Mouse (Mus musculus) small intestine, adult 2 months (tissue): Measurements from ENCODE around the gene Chsy1. TPM values are rescaled to one million over a fixed set of nuclear protein-coding genes. Genes with fewer than 3 reads are reported as not detected.
A peak's percentile ranks its signal among the peaks of the same experiment; 100 is the strongest.

Experiments used
- H3K27ac ChIP-seq: fragments of 200-500 bp; 2 replicates; pipeline ENCODE4 v1.5.1; 2012; ENCODE audit warnings: low read depth, low read length, control low read depth, inconsistent platforms; ENCODE audit not compliant: insufficient read depth
- H3K27me3 ChIP-seq: fragments of 200-500 bp; 2 replicates; pipeline ENCODE4 v1.6.1; 2012; ENCODE audit warnings: mild to moderate bottlenecking, moderate library complexity, low read length, inconsistent platforms; ENCODE audit not compliant: control insufficient read depth, insufficient read depth
- H3K36me3 ChIP-seq: fragments of 200-500 bp; 2 replicates; pipeline ENCODE4 v1.6.1; 2012; ENCODE audit warnings: mild to moderate bottlenecking, low read length, control low read depth, inconsistent platforms; ENCODE audit not compliant: control insufficient read depth, insufficient read depth
- H3K4me1 ChIP-seq: fragments of 200-500 bp; 2 replicates; pipeline ENCODE4 v1.6.1; 2012; ENCODE audit warnings: low read length, inconsistent platforms, mixed read lengths; ENCODE audit not compliant: control insufficient read depth, insufficient read depth, insufficient read length
- H3K4me3 ChIP-seq: fragments of 200-500 bp; 2 replicates; pipeline ENCODE4 v1.5.1; 2012; ENCODE audit warnings: low read depth, mild to moderate bottlenecking, control low read depth, inconsistent platforms, low read length, moderate library complexity
- CTCF ChIP-seq: fragments of 200-500 bp; IDR thresholded peaks from 2 replicates; pipeline ENCODE4 v1.5.1; 2012; ENCODE audit warnings: low read depth, mild to moderate bottlenecking, control low read depth, inconsistent platforms, low read length, moderate library complexity, mixed read lengths; ENCODE audit not compliant: insufficient replicate concordance, insufficient read length; ENCODE audit errors: extremely low read depth
- POLR2A ChIP-seq: fragments of 200-500 bp; IDR thresholded peaks from 2 replicates; pipeline ENCODE4 v1.6.1; 2012; ENCODE audit warnings: low read depth, mild to moderate bottlenecking, control low read depth, inconsistent platforms, low read length, moderate library complexity
- WGBS: fragments of 180-500 bp; shearing (Covaris S2); methylation state at CpG from one replicate; pipeline ENCODE4 v1.1.7; 2018; 5-methylcytosine and 5-hydroxymethylcytosine counted together
- polyA plus RNA-seq: library from polyadenylated mRNA; depleted of rRNA; stranded (reverse); fragments of >200 nt; gene quantifications from 2 replicates; pipeline ENCODE4 v1.2.3, GENCODE M21; 2012

Chsy1 gene
- polyA plus RNA-seq, 1 experiment, result 1.4 TPM

GRCm38 (mm10) chr7:66196609-66197445 is 87.5 kb downstream of the Chsy1 start:
- Histone ChIP-seq H3K4me1 (peaks cover 11% of the 10 kb centered on the region; the same call in 1 of the 2 replicates), H3K27me3 (no peaks in the 10 kb centered on the region), H3K27ac (peak overlapping the region; percentile 50; the same call in 1 of the 2 replicates), H3K4me3 (no peak overlapping the region), H3K36me3 (no peaks in the 10 kb centered on the region)
- no peak for TF ChIP-seq POLR2A
- TF ChIP-seq CTCF, result no peak
- WGBS, result 43% methylated on average over 11 of the region's 11 CpGs

DNA sequence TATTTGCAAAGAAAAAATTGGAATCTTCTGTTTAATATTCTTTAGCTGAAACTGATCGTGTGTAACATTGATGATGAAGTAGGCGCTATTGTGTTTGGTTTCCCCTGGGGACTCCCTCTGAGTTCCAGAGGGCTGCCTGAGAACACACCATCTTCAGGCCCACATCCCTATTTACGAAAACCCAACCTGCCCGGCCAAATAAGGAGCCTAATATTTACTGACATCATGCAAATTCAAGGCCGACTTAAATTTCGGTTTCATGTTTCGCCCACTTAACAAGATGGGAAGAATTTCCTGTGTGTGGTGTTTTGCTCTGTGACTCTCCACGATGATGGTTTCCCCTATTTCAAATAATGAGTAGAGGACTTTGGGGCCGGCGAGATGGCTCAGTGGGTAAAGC is 89.1 kb downstream of the Chsy1 start:
- Histone ChIP-seq H3K36me3 (no peaks in the 10 kb centered on the region), H3K4me3 (no peak overlapping the region), H3K4me1 (peaks cover 11% of the 10 kb centered on the region; the same call in 1 of the 2 replicates), H3K27ac (no peak overlapping the region), H3K27me3 (no peaks in the 10 kb centered on the region)
- 77% methylated on average over 10 of the region's 10 CpGs for WGBS
- no peak for TF ChIP-seq POLR2A
- no peak for TF ChIP-seq CTCF

GRCm38 (mm10) chr7:66199391-66199831 is 90.1 kb downstream of the Chsy1 start:
- TF ChIP-seq POLR2A, result no peak
- TF ChIP-seq CTCF, result no peak
- H3K27ac ChIP-seq, result no peak overlapping the region
- H3K4me1 ChIP-seq, result peaks cover 9% of the 10 kb centered on the region; the same call in 1 of the 2 replicates
- no peaks in the 10 kb centered on the region for H3K36me3 ChIP-seq
- 84% methylated on average over 5 of the region's 5 CpGs for WGBS
- H3K4me3 ChIP-seq, result no peak overlapping the region
- H3K27me3 ChIP-seq, result no peaks in the 10 kb centered on the region

DNA sequence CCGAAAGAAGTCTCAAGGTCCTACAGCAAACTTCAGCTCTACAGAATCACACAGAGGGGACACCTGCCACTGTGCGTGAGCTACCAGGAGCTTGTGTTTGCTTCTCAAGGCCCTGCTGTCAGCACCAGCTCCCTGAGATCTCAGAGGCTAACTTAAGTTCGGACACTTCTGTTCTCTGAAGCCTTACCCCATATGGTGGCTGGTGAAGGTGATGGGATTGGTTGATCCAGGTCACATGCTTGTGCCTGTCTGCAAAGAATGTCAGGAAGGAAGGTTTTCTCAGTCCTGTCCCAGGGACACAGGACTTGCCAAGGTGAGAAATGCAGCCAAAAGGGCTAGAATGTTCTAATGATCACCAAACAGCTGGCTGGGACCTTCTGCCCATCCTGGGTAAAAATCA is 91.1 kb downstream of the Chsy1 start:
- H3K4me1 ChIP-seq, result peaks cover 9% of the 10 kb centered on the region; the same call in 1 of the 2 replicates
- TF ChIP-seq POLR2A (no peak), CTCF (no peak)
- H3K36me3 ChIP-seq, result no peaks in the 10 kb centered on the region
- 84% methylated on average over 3 of the region's 3 CpGs for WGBS
- no peak overlapping the region for H3K27ac ChIP-seq
- no peak overlapping the region for H3K4me3 ChIP-seq
- H3K27me3 ChIP-seq, result no peaks in the 10 kb centered on the region

DNA sequence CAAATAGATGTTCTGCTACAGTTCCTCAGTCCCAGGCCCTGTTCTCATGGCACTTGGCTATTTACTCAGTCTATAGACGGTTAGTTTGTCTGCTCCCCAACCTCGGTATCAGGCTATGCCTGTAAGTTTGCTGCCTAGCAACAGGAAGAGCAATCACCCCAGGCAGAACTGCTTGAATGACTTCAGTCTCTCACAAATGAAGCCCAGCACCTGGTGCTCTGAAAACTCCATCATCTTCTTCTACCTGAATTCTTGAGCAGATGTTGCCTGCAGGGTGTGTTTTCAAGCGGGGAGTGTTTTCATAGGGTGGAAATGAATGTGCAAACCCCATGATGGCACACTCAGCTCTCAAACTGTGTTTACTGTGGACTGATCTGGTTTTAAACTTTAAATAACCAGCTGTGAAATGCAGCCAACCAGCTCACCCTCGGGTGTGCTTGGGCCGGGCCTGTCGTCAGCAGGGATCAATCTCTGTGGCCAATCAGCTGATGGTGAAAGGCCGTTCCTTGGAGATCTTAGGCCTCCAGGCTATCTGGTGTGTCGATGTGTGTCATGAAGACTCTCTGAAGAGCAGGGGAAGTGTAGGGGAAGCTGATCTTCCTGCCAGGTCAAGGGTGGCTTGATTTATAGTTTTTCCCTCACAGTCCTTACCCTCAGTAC is 91.6 kb downstream of the Chsy1 start:
- TF ChIP-seq CTCF, result no peak
- peaks cover 9% of the 10 kb centered on the region; the same call in 1 of the 2 replicates for H3K4me1 ChIP-seq
- no peak overlapping the region for H3K4me3 ChIP-seq
- no peaks in the 10 kb centered on the region for H3K27me3 ChIP-seq
- no peak overlapping the region for H3K27ac ChIP-seq
- WGBS, result 37% methylated on average over 8 of the region's 8 CpGs
- H3K36me3 ChIP-seq, result no peaks in the 10 kb centered on the region

DNA sequence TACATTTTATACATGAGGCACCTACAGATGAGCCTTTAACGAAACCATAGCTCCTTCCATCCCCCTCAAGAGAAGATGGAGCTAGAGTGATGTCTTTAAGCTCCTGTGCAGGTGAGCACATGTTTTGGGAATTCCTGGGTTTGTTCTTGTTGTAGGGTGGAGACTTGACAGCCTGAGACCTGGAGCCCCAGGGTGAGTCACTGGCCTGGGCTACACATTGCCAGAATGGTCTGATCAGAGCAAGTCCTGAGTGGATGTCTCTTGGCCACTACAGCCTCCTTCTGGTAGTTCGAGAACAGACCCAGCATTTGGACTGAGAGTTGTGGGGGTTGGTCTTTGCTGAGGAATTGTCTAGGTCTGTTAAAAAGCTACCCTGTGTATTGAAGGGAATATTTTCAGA is 92.3 kb downstream of the Chsy1 start:
- Histone ChIP-seq H3K27ac (no peak overlapping the region), H3K36me3 (no peaks in the 10 kb centered on the region), H3K4me3 (no peak overlapping the region), H3K4me1 (peaks cover 8% of the 10 kb centered on the region; the same call in 1 of the 2 replicates), H3K27me3 (no peaks in the 10 kb centered on the region)
- 88% methylated on average over 2 of the region's 2 CpGs for WGBS
- TF ChIP-seq POLR2A, result no peak
- TF ChIP-seq CTCF, result no peak

DNA sequence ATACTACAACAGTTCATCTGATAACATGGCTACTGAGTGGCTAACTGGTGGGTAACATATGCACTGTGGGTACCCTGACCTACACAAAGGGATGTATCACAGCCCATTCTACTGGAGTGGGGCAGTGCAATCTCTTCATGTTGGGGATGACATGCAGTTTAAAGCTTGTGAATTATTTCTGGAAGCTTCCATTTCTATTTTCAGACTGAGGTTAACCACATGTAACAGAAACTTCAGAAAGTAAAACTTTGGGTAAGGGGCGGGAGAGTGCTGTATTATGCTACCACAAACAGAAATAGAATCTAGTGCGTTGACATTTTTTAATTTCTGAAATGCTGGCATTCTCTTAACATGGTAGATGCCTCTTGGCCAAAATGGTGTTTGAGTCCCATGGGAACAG is 100.6 kb downstream of the Chsy1 start:
- TF ChIP-seq POLR2A (no peak), CTCF (no peak)
- H3K36me3 ChIP-seq, result no peaks in the 10 kb centered on the region
- H3K4me3 ChIP-seq, result no peak overlapping the region
- 74% methylated on average over 2 of the region's 2 CpGs for WGBS
- H3K27me3 ChIP-seq, result no peaks in the 10 kb centered on the region
- H3K27ac ChIP-seq, result no peak overlapping the region
- H3K4me1 ChIP-seq, result no peaks in the 10 kb centered on the region
